Mouse (Mus musculus): ENCODE results near the gene Smpd2. TPM values are rescaled to one million over a fixed set of nuclear protein-coding genes. Genes with fewer than 3 reads are reported as not detected.
A peak's percentile ranks its signal among the peaks of the same experiment; 100 is the strongest.

The Smpd2 gene
- polyA plus RNA-seq, 1 experiment, result 0.06 TPM

- Histone ChIP-seq H3K27me3 (ENCODE audit: control insufficient read depth) (peaks cover 4% of the 10 kb centered on the region), H3K9me3 (ENCODE audit: control insufficient read depth, low read length) (no peaks in the 10 kb centered on the region), H3K4me3 (replicated peaks) (peak within 1 kb of the TSS; percentile 93), H3K36me3 (ENCODE audit: control insufficient read depth) (peaks cover 32% of the 10 kb centered on the region), H3K4me1 (ENCODE audit: control insufficient read depth) (peaks cover 43% of the 10 kb centered on the region)
- no peak for TF ChIP-seq GATA1 (IDR thresholded peaks at IDR 0.05; ENCODE audit: low read length)
- no peak for TF ChIP-seq TAL1 (IDR thresholded peaks at IDR 0.05; ENCODE audit: low read length)
These were observed 40.0 kb downstream of the Smpd2 start, which contains the start of gene Zbtb24 for GRCm38 (mm10) chr10:41450137-41450670. Gene Zbtb24, plus strand, starts transcription at chr10:41450383.

DNA sequence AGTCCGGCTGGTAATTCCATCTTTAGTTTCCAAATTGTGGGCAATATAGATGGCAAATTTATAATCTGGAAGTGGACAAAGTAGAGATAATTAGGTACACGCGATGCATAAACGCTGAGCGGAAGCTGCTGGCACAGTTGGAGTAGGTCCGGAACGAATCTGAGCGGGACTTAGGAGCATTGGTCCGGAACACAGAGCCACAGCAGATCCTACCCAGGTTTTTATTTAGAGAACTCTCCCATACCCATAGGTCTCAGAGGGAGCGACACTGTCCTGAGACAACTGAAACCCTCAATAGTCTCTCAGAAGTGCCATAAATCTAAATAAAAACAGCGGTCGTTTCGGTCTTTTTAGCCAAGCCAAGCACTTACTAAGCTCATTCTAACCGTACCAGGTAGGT, 40.5 kb downstream of the Smpd2 start:
- peaks cover 27% of the 10 kb centered on the region for H3K36me3 ChIP-seq (ENCODE audit: control insufficient read depth)
- H3K27me3 ChIP-seq (ENCODE audit: control insufficient read depth), result peaks cover 4% of the 10 kb centered on the region
- H3K4me1 ChIP-seq (ENCODE audit: control insufficient read depth), result peaks cover 43% of the 10 kb centered on the region
- no peaks in the 10 kb centered on the region for H3K9me3 ChIP-seq (ENCODE audit: control insufficient read depth, low read length)
- TF ChIP-seq GATA1 (IDR thresholded peaks at IDR 0.05; ENCODE audit: low read length) (no peak), TAL1 (IDR thresholded peaks at IDR 0.05; ENCODE audit: low read length) (no peak)
- H3K4me3 ChIP-seq (replicated peaks), result peak overlapping the region; percentile 93

- TF ChIP-seq GATA1 (IDR thresholded peaks at IDR 0.05; ENCODE audit: low read length), result no peak
- no peak for TF ChIP-seq TAL1 (IDR thresholded peaks at IDR 0.05; ENCODE audit: low read length)
These were observed 42.0 kb downstream of the Smpd2 start for GRCm38 (mm10) chr10:41448216-41448615.

More at GRCm38 (mm10) chr10:41448216-41448615, 42.0 kb downstream of the Smpd2 start:
- no peaks in the 10 kb centered on the region for H3K9me3 ChIP-seq (ENCODE audit: control insufficient read depth, low read length)
- H3K36me3 ChIP-seq (ENCODE audit: control insufficient read depth), result peaks cover 19% of the 10 kb centered on the region
- H3K27me3 ChIP-seq (ENCODE audit: control insufficient read depth), result peaks cover 4% of the 10 kb centered on the region
- peaks cover 37% of the 10 kb centered on the region for H3K4me1 ChIP-seq (ENCODE audit: control insufficient read depth)
- H3K4me3 ChIP-seq (replicated peaks), result no peak overlapping the region

Other genes starting within 250 kb of the Smpd2 start
- 0.27 and 0.38 TPM in 2 replicates for gene Fig4, start 187.1 kb downstream of the Smpd2 start, polyA plus RNA-seq (2012)
- gene Ak9, start 186.4 kb downstream of the Smpd2 start, polyA plus RNA-seq (2012), result 0.01 TPM in 1 of 2 replicates, not detected in the other
- 0.45 and 0.48 TPM in 2 replicates for gene Zbtb24, start 40.0 kb downstream of the Smpd2 start, polyA plus RNA-seq (2012)
- 0.10 and 0.16 TPM in 2 replicates for gene Mical1, start 14.1 kb downstream of the Smpd2 start, polyA plus RNA-seq (2012)
- gene Ppil6, start 70 bp upstream of the Smpd2 start, polyA plus RNA-seq (2012), result not detected in 2 replicates
- gene Cd164, start 29.0 kb upstream of the Smpd2 start, polyA plus RNA-seq (2012), result 5.0 and 5.5 TPM in 2 replicates
- gene Ccdc162, start 226.3 kb upstream of the Smpd2 start, polyA plus RNA-seq (2012), result not detected in 2 replicates

Measured in erythroblast, embryonic 14.5 days (primary cell).